ENCODE assay signal across 10 mouse cellular contexts in genomic region chr4:65217651-65218364, GRCm38 (mm10).
DNase-seq lines count a peak whose midpoint lies in the region; ATAC-seq and TF ChIP-seq lines count a peak whose summit lies in the region.
"Had no signal": no experiment of that assay in that cellular context is flagged by ENCODE, and none has a peak within 500 bp of the region (broad histone marks: within the 10 kb centered on the region; RNA-seq: fewer than 3 reads in every experiment).

No protein-coding gene starts in this region.

- no peaks in the 10 kb centered on the region for H3K9me3 ChIP-seq in heart, embryonic 12.5 days (replicated peaks)
- H3K9me3 ChIP-seq in embryonic facial prominence, embryonic 14.5 days (ENCODE audit: control insufficient read depth, low read length) = no peaks in the 10 kb centered on the region
- H3K9me3 ChIP-seq: intestine, embryonic 15.5 days had no signal

- H3K36me3 ChIP-seq in heart, embryonic 12.5 days = no peaks in the 10 kb centered on the region
- no peaks in the 10 kb centered on the region for H3K36me3 ChIP-seq in embryonic facial prominence, embryonic 14.5 days (ENCODE audit: control insufficient read depth, insufficient read depth, low read length)
- H3K36me3 ChIP-seq in thymus, adult 2 months (ENCODE audit: control insufficient read depth, insufficient read depth, low read length) = no peaks in the 10 kb centered on the region
- H3K36me3 ChIP-seq: intestine, embryonic 15.5 days had no signal

- H3K4me2 ChIP-seq in heart, embryonic 12.5 days = no peak overlapping the region
- H3K4me2 ChIP-seq in embryonic facial prominence, embryonic 14.5 days (ENCODE audit: low read depth, low read length) = peak overlapping the region; percentile 42; the same call in 1 of the 2 replicates
- H3K4me2 ChIP-seq: intestine, embryonic 15.5 days had no signal

- DNase-seq in heart, postnatal 4 days = peak; percentile 12
- DNase-seq in lung, postnatal 10 days = peak; percentile 33
- DNase-seq in lung, postnatal 25 days (ENCODE audit: low spot score) = no peak
- DNase-seq in embryonic facial prominence, embryonic 14.5 days (ENCODE audit: low spot score) = peak; percentile 67
- peak; percentile 9 to 46 for DNase-seq in lung, postnatal 4 days
- no peak for DNase-seq in left cerebral cortex, postnatal 36 days (ENCODE audit: low spot score in 2 of 2)
- DNase-seq in thymus, adult 2 months = no peak
- DNase-seq: spleen, adult 18-20 months had no signal

- 45% methylated on average over 9 of the region's 9 CpGs for WGBS in heart, embryonic 12.5 days
- WGBS in embryonic facial prominence, embryonic 14.5 days = 12% methylated on average over 9 of the region's 9 CpGs
- 40% methylated on average over 9 of the region's 9 CpGs for WGBS in thymus, adult 2 months

- H3K4me1 ChIP-seq in heart, embryonic 12.5 days (replicated peaks) = peaks cover 8% of the 10 kb centered on the region; the same call in 1 of the 2 replicates
- H3K4me1 ChIP-seq in embryonic facial prominence, embryonic 14.5 days (ENCODE audit: control insufficient read depth, insufficient read depth, low read length) = peaks cover 14% of the 10 kb centered on the region
- H3K4me1 ChIP-seq in thymus, adult 2 months (replicated peaks; ENCODE audit: control insufficient read depth, insufficient read depth, low read length) = no peaks in the 10 kb centered on the region
- H3K4me1 ChIP-seq: intestine, embryonic 15.5 days had no signal

- TF ChIP-seq POLR2A in thymus, adult 2 months (IDR thresholded peaks at IDR 0.05; ENCODE audit: control insufficient read depth, extremely low read depth, insufficient read depth, low read length, poor library complexity) = no peak

- H3K27me3 ChIP-seq in heart, embryonic 12.5 days (replicated peaks) = no peaks in the 10 kb centered on the region
- no peaks in the 10 kb centered on the region for H3K27me3 ChIP-seq in embryonic facial prominence, embryonic 14.5 days (replicated peaks; ENCODE audit: control insufficient read depth, insufficient read depth, low read length)
- H3K27me3 ChIP-seq in thymus, adult 2 months (ENCODE audit: control insufficient read depth, insufficient read depth, low read length) = no peaks in the 10 kb centered on the region
- H3K27me3 ChIP-seq: intestine, embryonic 15.5 days had no signal

- no peak overlapping the region for H3K4me3 ChIP-seq in heart, embryonic 12.5 days
- H3K4me3 ChIP-seq in embryonic facial prominence, embryonic 14.5 days (ENCODE audit: low read depth, low read length) = no peak overlapping the region
- no peak overlapping the region for H3K4me3 ChIP-seq in thymus, adult 2 months (ENCODE audit: control insufficient read depth, insufficient read depth, low read length)
- H3K4me3 ChIP-seq: intestine, embryonic 15.5 days had no signal

- ATAC-seq in heart, embryonic 12.5 days (ENCODE audit: insufficient number of reproducible peaks, low FRiP score) = no peak
- ATAC-seq in embryonic facial prominence, embryonic 14.5 days (ENCODE audit: low read depth) = peak; percentile 55; the same call in 1 of the 2 replicates
- ATAC-seq: intestine, embryonic 15.5 days had no signal

- no peak overlapping the region for H3K27ac ChIP-seq in heart, embryonic 12.5 days (ENCODE audit: poor library complexity, severe bottlenecking)
- H3K27ac ChIP-seq in embryonic facial prominence, embryonic 14.5 days (replicated peaks; ENCODE audit: low read depth, low read length) = peak overlapping the region; percentile 48; the same call in 1 of the 2 replicates
- H3K27ac ChIP-seq in thymus, adult 2 months (ENCODE audit: control insufficient read depth, insufficient read depth, low read length) = no peak overlapping the region
- H3K27ac ChIP-seq: intestine, embryonic 15.5 days had no signal

- H3K9ac ChIP-seq in heart, embryonic 12.5 days = no peak overlapping the region
- peak overlapping the region; percentile 34; the same call in 1 of the 2 replicates for H3K9ac ChIP-seq in embryonic facial prominence, embryonic 14.5 days (ENCODE audit: low read depth, low read length)
- H3K9ac ChIP-seq: intestine, embryonic 15.5 days had no signal

- intact Hi-C loops in left cerebral cortex, postnatal 36 days (cut with DNase I) = no loop called here

- no peak for TF ChIP-seq CTCF in thymus, adult 2 months (IDR thresholded peaks at IDR 0.05; ENCODE audit: borderline replicate concordance, control insufficient read depth, extremely low read depth, insufficient read depth, low read length, poor library complexity)

Comparison
In these comparisons a context has a peak if more than half of its experiments do, and no peak if none do; other contexts are left out.
1. DNase-seq: peak in heart, postnatal 4 days (single experiment), lung, postnatal 10 days (single experiment), embryonic facial prominence, embryonic 14.5 days (single experiment) and lung, postnatal 4 days (2 of 2); none in lung, postnatal 25 days (single experiment), left cerebral cortex, postnatal 36 days (0 of 2) and thymus, adult 2 months (single experiment).